ENCODE assay signal across 14 mouse cellular contexts in the genomic region with DNA sequence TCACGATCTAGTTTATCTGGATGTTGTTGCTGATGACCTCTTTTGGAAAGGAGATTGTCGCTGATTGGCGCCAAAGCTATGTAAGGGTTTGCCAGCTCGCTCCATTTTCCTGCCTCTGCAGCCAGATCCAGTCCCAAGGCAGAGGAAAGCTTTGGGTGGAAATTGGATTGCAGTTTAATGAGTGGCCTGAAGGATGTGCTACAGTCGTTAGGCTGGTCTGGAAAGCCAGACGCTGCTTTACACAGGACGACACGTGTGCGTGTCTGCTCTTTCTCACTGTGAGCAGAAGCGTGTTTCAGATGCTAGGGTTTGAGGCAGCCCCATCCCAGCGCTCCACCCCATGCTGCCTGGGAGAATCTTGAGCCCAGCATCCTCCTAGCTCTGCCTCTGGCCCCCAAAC. TPM values are rescaled to one million over a fixed set of nuclear protein-coding genes. Genes with fewer than 3 reads are reported as not detected.
DNase-seq lines count a peak whose midpoint lies in the region; ATAC-seq and TF ChIP-seq lines count a peak whose summit lies in the region.
"Had no signal": no experiment of that assay in that cellular context is flagged by ENCODE, and none has a peak within 500 bp of the region (broad histone marks: within the 10 kb centered on the region; RNA-seq: fewer than 3 reads in every experiment).

No protein-coding gene starts in this region.

- no peak overlapping the region for H3K27ac ChIP-seq in forebrain, embryonic 13.5 days
- H3K27ac ChIP-seq in forebrain, embryonic 16.5 days (ENCODE audit: low read length) = no peak overlapping the region
- H3K27ac ChIP-seq in kidney, postnatal 0 days = no peak overlapping the region
- H3K27ac ChIP-seq in testis, adult 2 months (ENCODE audit: control insufficient read depth, insufficient read depth, low read depth, low read length) = no peak overlapping the region
- H3K27ac ChIP-seq in stomach, postnatal 0 days (replicated peaks) = no peak overlapping the region
- H3K27ac ChIP-seq: heart, embryonic 13.5 days had no signal

- no peaks in the 10 kb centered on the region for H3K36me3 ChIP-seq in forebrain, embryonic 13.5 days (ENCODE audit: poor library complexity, severe bottlenecking)
- no peaks in the 10 kb centered on the region for H3K36me3 ChIP-seq in forebrain, embryonic 16.5 days (ENCODE audit: control insufficient read depth, insufficient read depth)
- H3K36me3 ChIP-seq in kidney, postnatal 0 days (ENCODE audit: insufficient read depth, low read length) = no peaks in the 10 kb centered on the region
- H3K36me3 ChIP-seq in testis, adult 2 months (ENCODE audit: control insufficient read depth, insufficient read depth, low read length) = no peaks in the 10 kb centered on the region
- no peaks in the 10 kb centered on the region for H3K36me3 ChIP-seq in stomach, postnatal 0 days (ENCODE audit: control insufficient read depth, insufficient read depth, low read length)
- H3K36me3 ChIP-seq: heart, embryonic 13.5 days had no signal

- WGBS in forebrain, embryonic 13.5 days = 53% methylated on average over 11 of the region's 11 CpGs
- 53% methylated on average over 11 of the region's 11 CpGs for WGBS in forebrain, embryonic 16.5 days
- WGBS in kidney, postnatal 0 days = 53% methylated on average over 11 of the region's 11 CpGs
- WGBS in stomach, postnatal 0 days = 50% methylated on average over 11 of the region's 11 CpGs

- H3K27me3 ChIP-seq in forebrain, embryonic 13.5 days = no peaks in the 10 kb centered on the region
- H3K27me3 ChIP-seq in forebrain, embryonic 16.5 days (replicated peaks; ENCODE audit: control insufficient read depth, insufficient read depth, low read length) = no peaks in the 10 kb centered on the region
- H3K27me3 ChIP-seq in kidney, postnatal 0 days (ENCODE audit: insufficient read depth, low read length) = no peaks in the 10 kb centered on the region
- no peaks in the 10 kb centered on the region for H3K27me3 ChIP-seq in testis, adult 2 months (ENCODE audit: control insufficient read depth, insufficient read depth, low read length)
- no peaks in the 10 kb centered on the region for H3K27me3 ChIP-seq in stomach, postnatal 0 days (ENCODE audit: control insufficient read depth, insufficient read depth, low read length)

- TF ChIP-seq CTCF in kidney, postnatal 0 days (IDR thresholded peaks at IDR 0.05; ENCODE audit: low read depth) = peak; percentile 54
- TF ChIP-seq CTCF in testis, adult 2 months (IDR thresholded peaks at IDR 0.05; ENCODE audit: control insufficient read depth, insufficient read depth, insufficient replicate concordance, low read depth, low read length) = peak; percentile 34; the same call in 1 of the 2 replicates
- TF ChIP-seq CTCF in stomach, postnatal 0 days (IDR thresholded peaks at IDR 0.05; ENCODE audit: low read depth) = peak; percentile 63

- 0 out of 2 replicates have a peak, but pooled peaks have one; percentile 28 for ATAC-seq in forebrain, embryonic 13.5 days
- ATAC-seq in forebrain, embryonic 16.5 days = no peak
- no peak for ATAC-seq in kidney, postnatal 0 days (replicated peaks; ENCODE audit: low FRiP score, low read depth)
- ATAC-seq in stomach, postnatal 0 days (ENCODE audit: low FRiP score, low TSS enrichment) = no peak

- H3K9ac ChIP-seq in forebrain, embryonic 13.5 days = no peak overlapping the region
- no peak overlapping the region for H3K9ac ChIP-seq in forebrain, embryonic 16.5 days (replicated peaks; ENCODE audit: low read depth, low read length)
- no peak overlapping the region for H3K9ac ChIP-seq in kidney, postnatal 0 days (ENCODE audit: low read depth, low read length)
- no peak overlapping the region for H3K9ac ChIP-seq in stomach, postnatal 0 days (ENCODE audit: low read length)
- H3K9ac ChIP-seq: heart, embryonic 13.5 days had no signal

- H3K9me3 ChIP-seq in forebrain, embryonic 13.5 days (replicated peaks) = no peaks in the 10 kb centered on the region
- H3K9me3 ChIP-seq in forebrain, embryonic 16.5 days (ENCODE audit: control insufficient read depth, low read length) = no peaks in the 10 kb centered on the region
- no peaks in the 10 kb centered on the region for H3K9me3 ChIP-seq in kidney, postnatal 0 days (replicated peaks; ENCODE audit: low read length)
- no peaks in the 10 kb centered on the region for H3K9me3 ChIP-seq in stomach, postnatal 0 days (ENCODE audit: control insufficient read depth, low read length)
- H3K9me3 ChIP-seq: heart, embryonic 13.5 days had no signal

- no peak overlapping the region for H3K4me2 ChIP-seq in forebrain, embryonic 13.5 days
- no peak overlapping the region for H3K4me2 ChIP-seq in forebrain, embryonic 16.5 days (ENCODE audit: low read length)
- H3K4me2 ChIP-seq in kidney, postnatal 0 days (ENCODE audit: low read length) = no peak overlapping the region
- no peak overlapping the region for H3K4me2 ChIP-seq in stomach, postnatal 0 days (replicated peaks; ENCODE audit: low read depth)
- H3K4me2 ChIP-seq: heart, embryonic 13.5 days had no signal

- peaks cover 28% of the 10 kb centered on the region for H3K4me1 ChIP-seq in forebrain, embryonic 13.5 days
- H3K4me1 ChIP-seq in forebrain, embryonic 16.5 days (replicated peaks; ENCODE audit: control insufficient read depth, insufficient read depth, low read length) = peaks cover 7% of the 10 kb centered on the region
- H3K4me1 ChIP-seq in kidney, postnatal 0 days (replicated peaks; ENCODE audit: insufficient read depth, low read length) = no peaks in the 10 kb centered on the region
- peaks cover 6% of the 10 kb centered on the region for H3K4me1 ChIP-seq in testis, adult 2 months (ENCODE audit: control insufficient read depth, insufficient read depth, low read length)
- no peaks in the 10 kb centered on the region for H3K4me1 ChIP-seq in stomach, postnatal 0 days (replicated peaks; ENCODE audit: control insufficient read depth, insufficient read depth)

- no peak for TF ChIP-seq POLR2A in testis, adult 2 months (IDR thresholded peaks at IDR 0.05; ENCODE audit: control insufficient read depth, low read depth, low read length)

- H3K4me3 ChIP-seq in forebrain, embryonic 13.5 days = no peak overlapping the region
- no peak overlapping the region for H3K4me3 ChIP-seq in forebrain, embryonic 16.5 days (replicated peaks; ENCODE audit: low read length)
- no peak overlapping the region for H3K4me3 ChIP-seq in kidney, postnatal 0 days (replicated peaks; ENCODE audit: low read depth, low read length)
- H3K4me3 ChIP-seq in testis, adult 2 months (ENCODE audit: control insufficient read depth, low read depth, low read length) = no peak overlapping the region
- no peak overlapping the region for H3K4me3 ChIP-seq in stomach, postnatal 0 days (ENCODE audit: low read depth, low read length)
- H3K4me3 ChIP-seq: heart, embryonic 13.5 days; myocyte had no signal

- DNase-seq in kidney, postnatal 0 days (ENCODE audit: low spot score) = peak; percentile 38
- DNase-seq in kidney, adult 18-20 months = no peak
- DNase-seq in testis, postnatal 14 days (ENCODE audit: low spot score) = no peak
- DNase-seq in stomach, postnatal 0 days (ENCODE audit: low spot score) = no peak
- DNase-seq in urinary bladder, adult 2 months (ENCODE audit: low spot score) = no peak
- DNase-seq: cerebellum, postnatal 36 days; lung, postnatal 14 days; thymus, postnatal 14 days had no signal

- no peak for TF ChIP-seq EP300 in stomach, postnatal 0 days (optimal IDR thresholded peaks at IDR 0.05)

RNA-seq across cellular contexts. Expression of gene Gm6588, which starts 42.3 kb away (rescaled TPM):
- 0.68 and 1.1 TPM in 2 replicates for polyA plus RNA-seq in forebrain, embryonic 13.5 days (2015; fragmentation: Nextera tagmentation; extraction: Ambion mirVana)
- polyA plus RNA-seq in forebrain, embryonic 16.5 days (2015; fragmentation: Nextera tagmentation; extraction: Ambion mirVana) = 0.43 and 1.3 TPM in 2 replicates
- not detected in 2 replicates for polyA plus RNA-seq in kidney, postnatal 0 days (2015; fragmentation: Nextera tagmentation; extraction: Ambion mirVana)
- polyA plus RNA-seq in testis, adult 2 months (2012; rRNA removed) = 22.5 and 24.5 TPM in 2 replicates
- 0.05 TPM in 1 of 2 replicates, not detected in the other for polyA plus RNA-seq in stomach, postnatal 0 days (2015; fragmentation: Nextera tagmentation; extraction: Ambion mirVana)
- not detected in 2 replicates for polyA plus RNA-seq in urinary bladder, adult 2 months (2012; rRNA removed)
- polyA plus RNA-seq: heart, embryonic 13.5 days; intestine, embryonic 14.5 days; myocyte had no signal

Comparison
In these comparisons a context has a peak if more than half of its experiments do, and no peak if none do; other contexts are left out.
1. RNA of gene Gm6588, which starts 42.3 kb away (polyA plus RNA-seq): 22.5 to 24.5 TPM in testis, adult 2 months; 0.43 to 1.3 TPM in forebrain, embryonic 16.5 days, 0.68 to 1.1 TPM in forebrain, embryonic 13.5 days, 0.05 TPM in stomach, postnatal 0 days, not detected in kidney, postnatal 0 days and not detected in urinary bladder, adult 2 months; every median in the first group is over 10 times any median in the second.
2. Peak in every context shown above with its lines, with median percentiles within 50 percentile points of each other: CTCF ChIP-seq.